Mouse (Mus musculus): ENCODE data around the gene Trim31.

DNA sequence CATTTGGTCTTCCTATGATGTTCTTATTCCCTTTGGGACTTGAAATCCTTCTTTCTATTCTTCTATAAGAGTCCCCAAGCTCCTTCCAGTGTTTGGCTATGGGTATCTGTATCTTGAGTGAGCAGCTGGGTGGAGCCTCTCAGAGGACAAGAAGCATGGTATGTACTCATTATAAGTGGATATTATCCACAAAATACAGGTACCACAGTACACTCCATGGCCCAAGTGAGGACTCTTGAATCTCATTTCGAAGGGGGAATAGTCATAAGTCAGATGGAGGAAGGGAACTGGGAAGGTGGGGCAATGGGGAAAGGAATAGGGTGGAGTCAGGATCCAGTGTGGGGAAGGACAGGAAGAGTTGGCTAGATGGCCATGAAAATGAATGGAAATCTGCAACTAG is 55.1 kb downstream of the Trim31 start:
- TF ChIP-seq CTCF (IDR thresholded peaks at IDR 0.05; ENCODE audit: low read depth): no peak
- no peak for TF ChIP-seq EP300 (IDR thresholded peaks at IDR 0.05; ENCODE audit: low read depth)

All from liver, embryonic 14.5 days (tissue).